Mouse (Mus musculus) spleen, postnatal 36 days (tissue): ENCODE measurements around the gene Arvcf.
A peak's percentile ranks its signal among the peaks of the same experiment; 100 is the strongest.

Experiments used
- DNase-seq, 2 experiments: peaks; one replicate each; pipeline ENCODE4 v3.0.0; 2022; ENCODE audit warnings: low spot score in 2 of 2, mixed read lengths in 1 of 2

Arvcf gene

GRCm38 (mm10) chr16:18430641-18431212, 82.7 kb downstream of the Arvcf start:
- no peak for DNase-seq

- DNase-seq, result no peak
These were observed 85.4 kb downstream of the Arvcf start for GRCm38 (mm10) chr16:18433341-18433920.

DNA sequence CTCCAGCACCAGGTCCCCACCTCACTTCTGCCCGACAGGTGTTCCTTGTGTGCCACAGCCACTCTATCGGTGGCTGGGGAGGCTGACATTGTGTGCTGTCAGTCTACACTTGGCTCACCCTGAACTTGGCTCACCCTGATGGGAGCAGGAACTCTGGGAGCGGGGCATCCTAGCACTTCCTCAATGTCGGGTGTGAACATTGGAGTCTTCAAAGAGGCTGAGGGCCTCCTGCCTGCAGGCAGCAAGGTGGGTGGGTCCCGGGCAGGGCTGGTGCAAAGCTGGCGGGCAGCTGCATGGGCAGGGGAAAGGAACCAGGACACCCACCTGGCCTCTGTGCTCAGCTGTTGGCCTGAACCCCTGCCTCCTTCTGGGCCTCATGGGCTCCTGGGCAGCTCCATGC, 88.1 kb downstream of the Arvcf start:
- no peak for DNase-seq

DNA sequence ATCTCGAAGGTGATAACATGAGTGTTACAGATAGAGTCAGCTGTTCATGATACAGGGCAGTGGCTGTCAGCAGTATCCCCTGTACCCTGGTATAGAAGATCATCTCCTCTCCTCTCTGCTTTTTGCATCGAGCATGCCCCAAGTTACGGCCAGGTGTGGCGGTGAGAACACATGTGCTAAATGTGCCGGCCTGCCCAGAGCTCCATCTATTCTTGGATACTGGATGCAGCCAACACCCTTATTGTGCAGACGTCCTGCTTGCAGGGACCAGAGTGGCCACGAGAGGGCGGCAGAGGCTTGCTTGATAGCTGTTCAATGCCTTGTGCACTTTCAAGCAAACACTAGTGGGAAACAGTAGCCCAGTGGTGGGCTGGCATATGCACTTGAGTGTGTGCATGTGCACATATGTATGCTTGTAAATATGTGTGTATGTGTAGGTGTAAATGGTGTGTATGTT, 95.4 kb downstream of the Arvcf start:
- peak; percentile 74 to 78 for DNase-seq

DNA sequence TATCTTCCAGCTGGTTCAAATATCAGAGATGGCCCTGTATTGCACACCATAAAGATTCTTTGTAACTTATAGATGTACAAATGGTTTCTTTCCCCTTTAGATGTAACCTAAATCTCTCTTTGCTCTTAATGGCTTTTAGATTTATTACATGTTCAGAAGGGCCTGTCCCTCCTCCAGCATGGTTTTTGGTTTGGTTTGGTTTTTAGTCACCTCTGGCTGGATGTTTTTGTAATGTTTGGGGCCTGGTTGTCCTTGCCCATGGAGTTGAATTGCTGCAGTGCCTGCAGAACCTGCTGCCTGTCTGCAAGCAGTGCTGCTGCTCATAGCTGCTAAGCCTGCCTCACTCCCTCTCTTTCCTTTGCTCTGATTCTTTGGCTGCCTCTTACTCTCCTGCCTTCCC, 99.3 kb downstream of the Arvcf start:
- DNase-seq, result no peak

DNA sequence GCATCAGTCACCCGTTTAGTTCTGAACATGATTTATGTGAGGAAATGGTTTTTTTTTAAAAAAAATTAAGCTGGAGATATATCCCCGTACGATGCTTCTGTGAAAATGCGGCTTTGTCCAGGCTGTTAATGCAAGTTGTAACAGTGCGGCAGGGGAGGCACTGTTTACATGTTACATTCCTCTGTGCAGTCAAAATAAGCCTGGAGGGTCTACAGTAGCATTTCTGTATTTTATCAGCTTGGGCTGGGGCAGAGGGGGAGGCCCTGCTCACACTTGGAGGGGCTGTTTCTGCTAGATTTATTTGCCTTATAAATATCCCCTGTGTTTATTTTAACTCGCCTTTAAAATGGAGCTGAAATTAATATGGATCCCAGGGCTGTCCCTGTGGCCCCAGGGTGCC, 100.1 kb downstream of the Arvcf start:
- DNase-seq, result no peak

DNA sequence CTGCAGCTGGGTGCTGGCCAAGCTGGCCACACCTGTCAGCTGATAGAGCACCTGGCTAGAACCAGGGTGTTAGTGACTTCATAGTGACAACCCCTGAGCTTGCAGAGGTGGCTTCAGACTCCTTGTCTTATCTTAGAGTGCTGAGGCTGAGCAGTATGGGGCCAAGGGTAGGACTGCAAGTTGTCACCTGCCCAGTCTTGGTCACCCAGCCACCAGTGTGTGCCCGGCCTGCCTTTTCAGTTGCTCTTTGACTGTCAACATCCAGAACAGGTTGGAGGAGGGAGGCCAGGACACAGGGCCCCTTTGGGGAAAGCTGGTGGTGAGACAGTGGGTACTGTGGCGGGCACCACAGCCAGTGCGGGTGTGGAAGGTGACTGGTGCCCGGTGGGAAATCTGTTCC, 101.0 kb downstream of the Arvcf start:
- DNase-seq, result no peak

DNA sequence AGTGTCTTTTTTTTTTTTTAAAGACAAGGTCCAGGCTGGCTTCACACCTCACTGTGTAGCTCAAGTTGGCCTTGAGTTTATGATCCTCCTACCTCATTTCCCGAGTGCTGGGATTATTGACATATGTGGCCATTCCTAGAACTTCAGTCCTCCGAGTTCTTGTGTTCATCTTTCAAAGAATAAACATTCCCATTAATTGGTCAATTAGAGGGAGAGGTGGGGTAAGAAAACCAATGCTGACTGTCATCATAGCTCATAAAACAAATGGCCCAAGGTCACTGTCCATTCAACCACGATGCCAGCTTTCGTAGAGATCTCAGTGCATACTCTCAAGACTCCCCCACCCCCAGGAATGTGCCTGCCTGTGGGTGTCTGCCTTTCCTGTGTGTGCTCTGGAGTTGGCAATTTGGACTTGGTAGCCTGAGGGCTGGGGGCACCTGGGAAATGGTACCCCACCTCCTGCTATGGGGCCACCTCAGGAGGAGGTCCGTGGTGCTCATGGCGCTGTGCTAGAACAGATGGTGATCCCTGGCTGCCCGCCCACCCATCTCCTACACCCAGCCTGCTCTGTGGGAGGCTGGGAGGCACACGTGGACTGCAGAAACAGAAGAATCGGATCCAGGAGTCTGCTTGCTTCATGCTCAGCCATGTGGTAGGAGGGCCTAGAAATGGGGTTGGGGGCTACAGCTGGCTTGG, 103.7 kb downstream of the Arvcf start:
- no peak for DNase-seq

DNA sequence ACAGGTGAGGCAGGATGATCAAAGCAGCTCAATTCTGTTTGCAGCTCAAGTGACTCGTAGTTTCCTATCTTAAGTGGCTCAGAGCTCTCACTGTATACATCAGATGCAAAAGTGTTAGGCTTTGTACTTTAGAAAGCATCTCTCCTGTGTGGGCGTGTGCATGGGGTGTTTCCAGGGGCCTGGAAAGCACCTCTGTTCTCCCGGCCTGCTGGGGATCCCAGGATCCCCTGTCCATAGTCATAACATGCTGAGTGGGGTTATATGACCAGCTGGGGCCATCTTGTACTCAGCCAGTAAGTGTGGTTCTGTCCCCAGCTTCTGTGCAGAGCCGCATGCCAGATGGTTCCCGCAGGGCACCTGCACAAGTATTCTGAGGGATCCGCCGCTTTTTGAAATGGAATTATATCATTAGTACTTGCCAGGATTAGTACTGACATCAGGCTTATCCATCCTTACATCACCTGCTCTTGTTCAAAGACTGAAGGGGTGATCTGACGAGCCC, 104.4 kb downstream of the Arvcf start:
- DNase-seq, result no peak

- no peak for DNase-seq
These were observed 105.9 kb downstream of the Arvcf start for GRCm38 (mm10) chr16:18453846-18454245.

GRCm38 (mm10) chr16:18455407-18455806, 107.4 kb downstream of the Arvcf start:
- DNase-seq, result no peak
